ENCODE assay signal across 11 mouse cellular contexts in genomic region chr6:5010553-5011416, GRCm38 (mm10).
DNase-seq lines count a peak whose midpoint lies in the region; ATAC-seq lines count a peak whose summit lies in the region.
"Had no signal": no experiment of that assay in that cellular context is flagged by ENCODE, and none has a peak within 500 bp of the region (broad histone marks: within the 10 kb centered on the region; RNA-seq: fewer than 3 reads in every experiment).

No protein-coding gene starts in this region.

- no peak overlapping the region for H3K4me3 ChIP-seq in heart, embryonic 10.5 days
- H3K4me3 ChIP-seq in embryonic facial prominence, embryonic 10.5 days, result no peak overlapping the region
- H3K4me3 ChIP-seq in hindbrain, embryonic 14.5 days (replicated peaks; ENCODE audit: low read length), result no peak overlapping the region
- no peak overlapping the region for H3K4me3 ChIP-seq in neural tube, embryonic 12.5 days
- H3K4me3 ChIP-seq: liver, embryonic 13.5 days had no signal

- H3K9ac ChIP-seq in hindbrain, embryonic 14.5 days, result no peak overlapping the region
- no peak overlapping the region for H3K9ac ChIP-seq in neural tube, embryonic 12.5 days
- H3K9ac ChIP-seq: liver, embryonic 13.5 days had no signal

- WGBS in heart, embryonic 10.5 days, result 52% methylated on average over 11 of the region's 11 CpGs
- WGBS in embryonic facial prominence, embryonic 10.5 days, result 33% methylated on average over 11 of the region's 11 CpGs
- 11% methylated on average over 11 of the region's 11 CpGs for WGBS in hindbrain, embryonic 14.5 days
- WGBS in neural tube, embryonic 12.5 days, result 14% methylated on average over 11 of the region's 11 CpGs

- peaks cover 50% of the 10 kb centered on the region for H3K4me1 ChIP-seq in heart, embryonic 10.5 days
- H3K4me1 ChIP-seq in embryonic facial prominence, embryonic 10.5 days, result peaks cover 67% of the 10 kb centered on the region
- H3K4me1 ChIP-seq in hindbrain, embryonic 14.5 days (replicated peaks; ENCODE audit: control insufficient read depth, insufficient read depth, low read length), result 0 out of 2 replicates have a peak, but pooled peaks cover 11% of the 10 kb centered on the region
- peaks cover 28% of the 10 kb centered on the region for H3K4me1 ChIP-seq in neural tube, embryonic 12.5 days

- peak overlapping the region; percentile 60 for H3K27ac ChIP-seq in heart, embryonic 10.5 days
- H3K27ac ChIP-seq in embryonic facial prominence, embryonic 10.5 days (replicated peaks), result peak overlapping the region; percentile 74
- H3K27ac ChIP-seq in hindbrain, embryonic 14.5 days, result no peak overlapping the region
- H3K27ac ChIP-seq in neural tube, embryonic 12.5 days, result no peak overlapping the region
- H3K27ac ChIP-seq: liver, embryonic 13.5 days had no signal

- no peaks in the 10 kb centered on the region for H3K9me3 ChIP-seq in heart, embryonic 10.5 days
- H3K9me3 ChIP-seq in embryonic facial prominence, embryonic 10.5 days, result no peaks in the 10 kb centered on the region
- no peaks in the 10 kb centered on the region for H3K9me3 ChIP-seq in hindbrain, embryonic 14.5 days (ENCODE audit: control insufficient read depth, low read length)
- H3K9me3 ChIP-seq in neural tube, embryonic 12.5 days, result no peaks in the 10 kb centered on the region
- H3K9me3 ChIP-seq: liver, embryonic 13.5 days had no signal

- no peaks in the 10 kb centered on the region for H3K36me3 ChIP-seq in heart, embryonic 10.5 days
- no peaks in the 10 kb centered on the region for H3K36me3 ChIP-seq in embryonic facial prominence, embryonic 10.5 days (replicated peaks)
- H3K36me3 ChIP-seq in hindbrain, embryonic 14.5 days (replicated peaks; ENCODE audit: control insufficient read depth, insufficient read depth), result no peaks in the 10 kb centered on the region
- no peaks in the 10 kb centered on the region for H3K36me3 ChIP-seq in neural tube, embryonic 12.5 days
- H3K36me3 ChIP-seq: liver, embryonic 13.5 days had no signal

- DNase-seq in heart, embryonic 10.5 days (ENCODE audit: low spot score), result no peak
- DNase-seq in heart, postnatal 14 days, result no peak
- DNase-seq in embryonic facial prominence, embryonic 10.5 days (ENCODE audit: low spot score), result no peak
- no peak for DNase-seq in hindbrain, embryonic 14.5 days (ENCODE audit: low spot score)
- DNase-seq in urinary bladder, postnatal 25 days (ENCODE audit: low spot score), result no peak
- no peak for DNase-seq in lung, postnatal 36 days
- DNase-seq in layer of hippocampus, postnatal 36 days, result no peak
- DNase-seq: kidney, adult 2 months; liver, embryonic 13.5 days had no signal

- no peaks in the 10 kb centered on the region for H3K27me3 ChIP-seq in heart, embryonic 10.5 days (ENCODE audit: insufficient read depth, poor library complexity, severe bottlenecking)
- H3K27me3 ChIP-seq in embryonic facial prominence, embryonic 10.5 days (replicated peaks; ENCODE audit: low read depth, poor library complexity, severe bottlenecking), result no peaks in the 10 kb centered on the region
- H3K27me3 ChIP-seq in hindbrain, embryonic 14.5 days (ENCODE audit: control insufficient read depth, insufficient read depth, low read length), result no peaks in the 10 kb centered on the region
- no peaks in the 10 kb centered on the region for H3K27me3 ChIP-seq in neural tube, embryonic 12.5 days (replicated peaks)
- H3K27me3 ChIP-seq: liver, embryonic 13.5 days; Patski had no signal

- no peak overlapping the region for H3K4me2 ChIP-seq in hindbrain, embryonic 14.5 days (replicated peaks)
- peak overlapping the region; percentile 30 for H3K4me2 ChIP-seq in neural tube, embryonic 12.5 days (replicated peaks)
- H3K4me2 ChIP-seq: liver, embryonic 13.5 days had no signal

- ATAC-seq in hindbrain, embryonic 14.5 days (ENCODE audit: low FRiP score), result peak; percentile 54; the same call in 1 of the 2 replicates
- ATAC-seq in neural tube, embryonic 12.5 days (ENCODE audit: low FRiP score, low read depth), result peak; percentile 64
- ATAC-seq: Patski had no signal

- intact Hi-C loops in heart, postnatal 14 days (cut with DNase I), result no loop called here

Comparison
In these comparisons a context has a peak if more than half of its experiments do, and no peak if none do; other contexts are left out.
1. H3K27ac ChIP-seq: peak in heart, embryonic 10.5 days (single experiment) and embryonic facial prominence, embryonic 10.5 days (single experiment); none in hindbrain, embryonic 14.5 days (single experiment) and neural tube, embryonic 12.5 days (single experiment).